Mouse (Mus musculus) testis, adult 2 months (tissue): ENCODE results near the gene Rbp7. TPM values are rescaled to one million over a fixed set of nuclear protein-coding genes. Genes with fewer than 3 reads are reported as not detected.
"Not testable (repeated sequence)": the region's sequence is repeated elsewhere in the genome, so short reads cannot be mapped to it uniquely, and the experiment has no call there.

Experiments used
- H3K27ac ChIP-seq: fragments of 200-500 bp; 2 replicates; pipeline ENCODE4 v1.5.1; 2012; ENCODE audit warnings: low read depth, low read length; ENCODE audit not compliant: control insufficient read depth, insufficient read depth
- H3K27me3 ChIP-seq: fragments of 200-500 bp; 2 replicates; pipeline ENCODE4 v1.6.1; 2012; ENCODE audit warnings: mild to moderate bottlenecking, low read length, moderate library complexity; ENCODE audit not compliant: control insufficient read depth, insufficient read depth
- H3K36me3 ChIP-seq: fragments of 200-500 bp; 2 replicates; pipeline ENCODE4 v1.6.1; 2012; ENCODE audit warnings: mild to moderate bottlenecking, low read length; ENCODE audit not compliant: control insufficient read depth, insufficient read depth
- H3K4me1 ChIP-seq: fragments of 200-500 bp; 2 replicates; pipeline ENCODE4 v1.6.1; 2012; ENCODE audit warnings: low read length; ENCODE audit not compliant: control insufficient read depth, insufficient read depth
- H3K4me3 ChIP-seq: fragments of 200-500 bp; 2 replicates; pipeline ENCODE4 v1.5.1; 2012; ENCODE audit warnings: low read depth, mild to moderate bottlenecking, low read length, moderate library complexity, mixed read lengths; ENCODE audit not compliant: control insufficient read depth
- CTCF ChIP-seq: fragments of 200-500 bp; IDR thresholded peaks from 2 replicates; pipeline ENCODE4 v1.5.1; 2012; ENCODE audit warnings: low read depth, mild to moderate bottlenecking, inconsistent platforms, low read length, moderate library complexity; ENCODE audit not compliant: control insufficient read depth, insufficient read depth, insufficient replicate concordance
- POLR2A ChIP-seq: fragments of 200-500 bp; IDR thresholded peaks from 2 replicates; pipeline ENCODE4 v1.6.1; 2012; ENCODE audit warnings: low read depth, mild to moderate bottlenecking, inconsistent platforms, low read length, moderate library complexity; ENCODE audit not compliant: control insufficient read depth
- polyA plus RNA-seq: library from polyadenylated mRNA; depleted of rRNA; stranded (reverse); fragments of >200 nt; gene quantifications from 2 replicates; pipeline ENCODE4 v1.2.3, GENCODE M21; 2012

Gene Rbp7
- polyA plus RNA-seq, 1 experiment: 0.33 TPM

DNA sequence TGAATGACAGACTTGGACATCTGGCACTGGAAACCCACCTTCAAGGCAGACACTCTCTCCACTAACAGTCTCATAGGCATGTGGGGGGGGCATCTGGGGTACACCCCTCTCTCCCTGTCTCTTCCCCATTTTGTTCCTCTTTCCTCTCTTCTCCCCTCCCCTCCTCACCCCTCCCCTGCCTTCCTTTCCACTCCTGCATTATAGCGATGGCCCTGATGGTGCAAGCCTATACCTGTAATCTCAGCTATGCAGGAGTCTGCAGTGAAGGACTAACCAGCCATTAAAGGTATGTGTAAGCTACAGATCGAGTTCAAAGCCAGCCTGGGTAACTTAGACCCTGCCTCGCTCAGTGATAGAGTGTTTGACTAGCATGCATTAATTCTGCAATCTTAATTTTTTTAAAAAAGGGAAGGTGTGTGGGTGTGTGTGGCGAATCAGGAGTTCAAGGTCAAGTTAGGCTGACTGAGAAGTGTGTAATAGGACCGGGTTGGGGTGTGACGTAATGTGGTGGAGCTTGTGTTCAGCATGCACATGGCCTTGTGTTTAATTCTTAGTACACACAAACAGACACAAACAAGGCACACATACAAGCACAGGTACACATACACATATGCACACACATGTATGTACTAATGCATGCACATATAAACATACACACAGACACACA, 7.7 kb upstream of the Rbp7 start:
- H3K27ac ChIP-seq: no peak overlapping the region
- no peak overlapping the region for H3K4me3 ChIP-seq
- TF ChIP-seq CTCF (no peak), POLR2A (no peak)
- H3K27me3 ChIP-seq: no peaks in the 10 kb centered on the region
- H3K4me1 ChIP-seq: peaks cover 2% of the 10 kb centered on the region
- no peaks in the 10 kb centered on the region for H3K36me3 ChIP-seq

DNA sequence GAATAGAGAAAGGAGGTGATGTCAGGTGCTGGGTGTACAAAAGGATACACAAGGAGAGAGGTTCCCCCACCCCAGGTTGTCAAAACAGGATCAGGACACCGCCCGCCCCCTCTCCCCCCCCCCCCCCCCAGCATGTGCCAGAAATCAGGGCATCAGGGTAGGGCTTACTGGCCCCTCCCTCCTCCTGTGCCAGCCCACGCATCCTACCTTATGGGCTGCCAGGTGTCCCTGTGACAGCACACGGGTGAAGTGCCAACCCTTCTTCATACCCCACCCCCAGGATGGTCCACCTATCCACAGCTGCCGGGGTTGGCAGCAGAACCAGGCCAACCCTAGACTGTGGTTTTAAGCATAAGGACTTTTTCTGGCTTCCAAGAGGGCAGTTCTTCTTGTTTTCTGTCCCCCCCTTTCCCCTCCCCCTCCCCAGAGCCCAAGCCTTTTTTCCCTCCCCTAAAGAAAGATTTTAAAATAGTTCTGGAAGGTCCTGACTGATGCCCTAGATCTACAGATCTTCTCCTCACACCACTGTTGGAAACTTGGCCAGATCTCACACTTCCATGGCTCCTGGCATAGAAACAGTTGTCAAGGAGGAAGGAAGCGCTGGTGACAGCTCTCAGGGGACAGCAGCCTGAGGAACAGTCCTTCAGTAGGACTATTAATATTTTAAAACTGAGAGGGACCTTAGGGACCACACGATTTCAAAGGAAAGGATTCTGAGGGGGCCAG, 7.0 kb upstream of the Rbp7 start:
- H3K4me3 ChIP-seq: no peak overlapping the region
- no peak overlapping the region for H3K27ac ChIP-seq
- H3K36me3 ChIP-seq: no peaks in the 10 kb centered on the region
- TF ChIP-seq POLR2A: no peak
- TF ChIP-seq CTCF: no peak
- peaks cover 4% of the 10 kb centered on the region for H3K4me1 ChIP-seq
- no peaks in the 10 kb centered on the region for H3K27me3 ChIP-seq

DNA sequence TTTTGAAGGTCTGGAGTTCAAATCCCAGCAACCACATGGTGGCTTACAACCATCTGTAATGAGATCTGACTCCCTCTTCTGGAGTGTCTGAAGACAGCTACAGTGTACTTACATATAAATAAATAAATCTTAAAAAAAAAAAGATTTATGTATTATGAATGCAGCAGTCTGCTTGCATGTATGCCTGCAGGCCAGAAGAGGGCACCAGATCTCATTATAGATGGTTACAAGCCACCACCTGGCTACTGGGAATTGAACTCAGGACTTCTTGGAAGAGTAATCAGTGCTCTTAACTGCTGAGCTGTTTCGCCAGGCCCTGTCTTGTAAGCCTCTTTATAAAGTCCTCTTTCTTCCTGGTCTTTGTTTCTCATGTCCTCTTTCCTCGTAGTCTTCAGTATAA, 5.7 kb upstream of the Rbp7 start:
- H3K4me3 ChIP-seq, H3K27ac ChIP-seq: not testable (repeated sequence)

DNA sequence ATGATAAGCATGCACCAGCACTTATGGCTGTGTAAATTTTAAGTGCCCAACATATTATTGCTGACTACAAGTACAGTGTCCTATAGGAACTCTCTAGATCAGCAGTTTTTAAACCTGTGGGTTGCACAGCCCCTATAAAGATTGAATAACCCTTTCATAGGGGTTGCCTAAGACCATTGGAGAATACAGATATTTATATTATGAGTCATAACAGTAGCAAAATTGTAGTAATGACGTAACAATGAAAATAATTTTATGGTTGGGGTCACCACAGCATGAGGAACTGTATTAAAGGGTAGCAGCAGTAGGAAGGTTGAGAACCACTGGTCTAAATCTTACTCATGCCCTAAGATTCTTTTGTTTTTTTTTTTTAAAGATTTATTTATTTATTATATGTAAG, 4.6 kb upstream of the Rbp7 start:
- Histone ChIP-seq H3K36me3 (no peaks in the 10 kb centered on the region), H3K4me3 (no peak overlapping the region), H3K4me1 (peaks cover 4% of the 10 kb centered on the region), H3K27me3 (no peaks in the 10 kb centered on the region), H3K27ac (no peak overlapping the region)
- no peak for TF ChIP-seq POLR2A
- no peak for TF ChIP-seq CTCF

More for the DNA sequence above, 5.7 kb upstream of the Rbp7 start:
- H3K4me1 ChIP-seq, H3K36me3 ChIP-seq, H3K27me3 ChIP-seq: not testable (repeated sequence)

DNA sequence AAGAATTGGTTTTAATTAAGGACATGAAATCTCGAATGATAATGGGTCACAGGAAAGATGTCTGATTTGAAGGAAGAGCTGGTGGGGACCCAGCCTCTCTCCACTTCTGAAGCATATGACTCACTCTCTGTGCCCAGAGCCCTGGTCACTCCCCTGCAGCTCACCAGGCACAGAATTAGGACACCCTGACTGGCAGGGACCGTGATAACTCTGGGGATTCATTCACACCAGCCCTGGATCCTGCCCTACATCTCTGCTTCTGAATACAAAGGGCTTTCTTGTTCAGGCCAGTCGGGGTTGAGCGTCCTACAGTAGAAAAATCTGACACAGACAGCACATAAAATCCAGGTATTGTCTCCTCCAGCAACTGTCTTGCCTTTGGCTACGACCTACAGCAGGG, 3.7 kb upstream of the Rbp7 start:
- TF ChIP-seq POLR2A (no peak), CTCF (no peak)
- Histone ChIP-seq H3K4me3 (no peak overlapping the region), H3K27ac (no peak overlapping the region), H3K4me1 (peaks cover 4% of the 10 kb centered on the region), H3K27me3 (no peaks in the 10 kb centered on the region), H3K36me3 (no peaks in the 10 kb centered on the region)

DNA sequence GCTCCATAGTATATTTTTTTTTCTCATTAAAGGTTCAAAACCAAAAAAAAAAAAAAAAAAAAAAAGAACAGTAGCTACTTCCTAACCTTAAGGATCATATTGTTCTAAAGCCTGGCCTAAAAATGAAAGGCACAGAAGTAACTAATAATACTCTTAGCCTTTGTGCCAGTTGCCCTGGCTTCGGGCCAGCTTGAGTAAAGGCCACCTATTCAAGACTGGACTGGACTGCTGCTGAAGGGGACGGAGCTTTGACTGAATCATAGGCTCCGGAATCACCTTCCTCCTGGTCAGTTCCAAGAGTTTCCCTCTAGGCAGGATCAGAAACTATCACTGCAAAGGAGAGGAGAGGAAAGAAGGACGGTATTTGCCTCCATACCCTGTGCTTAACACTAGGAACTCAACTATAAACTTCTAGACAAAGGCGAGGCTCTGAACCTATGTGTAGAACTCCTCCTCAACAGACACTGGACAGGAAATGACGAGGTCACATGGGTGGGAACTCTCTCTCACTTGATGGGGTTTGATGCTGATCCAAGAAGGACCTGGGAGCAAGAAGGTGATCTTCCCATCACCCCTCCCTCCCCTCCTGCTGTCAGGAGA, 3.2 kb upstream of the Rbp7 start:
- H3K27me3 ChIP-seq: no peaks in the 10 kb centered on the region
- H3K4me3 ChIP-seq: no peak overlapping the region
- H3K4me1 ChIP-seq: peaks cover 4% of the 10 kb centered on the region
- TF ChIP-seq POLR2A (no peak), CTCF (no peak)
- H3K36me3 ChIP-seq: no peaks in the 10 kb centered on the region
- H3K27ac ChIP-seq: no peak overlapping the region

DNA sequence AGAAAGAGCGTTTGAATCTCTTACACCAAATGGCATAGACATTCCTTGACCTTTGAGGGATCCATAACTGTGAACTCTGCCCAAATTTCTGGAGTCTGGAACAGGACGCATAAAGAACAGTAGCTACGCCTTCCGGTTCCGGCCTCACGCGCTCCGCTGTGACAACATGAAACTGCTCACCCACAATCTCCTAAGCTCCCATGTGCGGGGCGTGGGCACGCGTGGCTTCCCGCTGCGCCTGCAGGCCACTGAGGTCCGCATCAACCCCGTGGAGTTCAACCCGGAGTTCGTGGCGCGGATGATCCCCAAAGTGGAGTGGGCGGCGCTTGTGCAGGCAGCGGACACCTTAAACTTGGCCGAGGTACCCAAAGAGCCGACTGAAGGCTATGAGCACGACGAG, 2.4 kb upstream of the Rbp7 start:
- H3K27ac ChIP-seq: not testable (repeated sequence)

DNA sequence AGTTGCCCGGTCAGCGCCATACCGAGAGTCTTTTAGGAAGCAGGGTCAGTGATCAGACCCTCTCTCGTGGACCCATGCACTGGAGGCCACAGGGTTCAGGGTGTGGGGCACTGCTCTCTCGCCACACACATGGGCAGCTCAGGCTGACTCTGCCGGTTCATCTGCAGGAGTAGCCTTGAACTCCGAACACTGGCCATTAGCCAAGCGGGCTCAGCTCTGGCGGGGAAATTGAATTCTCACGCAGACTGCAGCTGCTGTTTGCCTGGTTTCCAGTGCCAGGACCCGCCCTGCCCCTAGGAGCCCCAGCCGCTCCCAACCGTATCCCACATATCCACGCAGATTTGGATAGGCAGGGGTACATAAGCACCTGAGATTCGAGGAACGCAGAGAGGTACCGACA, 515 bp downstream of the Rbp7 start:
- Histone ChIP-seq H3K36me3 (no peaks in the 10 kb centered on the region), H3K27me3 (no peaks in the 10 kb centered on the region), H3K27ac (no peak overlapping the region), H3K4me3 (no peak overlapping the region), H3K4me1 (peaks cover 3% of the 10 kb centered on the region; the same call in 1 of the 2 replicates)
- no peak for TF ChIP-seq POLR2A
- TF ChIP-seq CTCF: no peak

More for the DNA sequence above, 2.4 kb upstream of the Rbp7 start:
- not testable (repeated sequence) for H3K36me3 ChIP-seq, H3K27me3 ChIP-seq, H3K4me1 ChIP-seq
- H3K4me3 ChIP-seq: peak overlapping the region; percentile 29; the same call in 1 of the 2 replicates
